Mouse (Mus musculus) heart, adult 18-20 months (tissue): ENCODE measurements at regions not wholly inside any gene's neighbourhood (a gene's known extent, or its start where the extent isn't known, plus 50 kb on each side); places are given as distances from the start of the nearest gene placed in this dataset.

Experiments used
- DNase-seq, 2 experiments: peaks; one replicate each; pipeline ENCODE4 v3.0.0; 2021 to 2022; ENCODE audit warnings: mixed read lengths in 1 of 2

- peak; percentile 0 to 22 for DNase-seq
Observed at GRCm38 (mm10) chrX:4136135-4136534, 60.2 kb upstream of the Btbd35f28 start.
